Mouse (Mus musculus): ENCODE measurements around the gene 1110017D15Rik.

DNA sequence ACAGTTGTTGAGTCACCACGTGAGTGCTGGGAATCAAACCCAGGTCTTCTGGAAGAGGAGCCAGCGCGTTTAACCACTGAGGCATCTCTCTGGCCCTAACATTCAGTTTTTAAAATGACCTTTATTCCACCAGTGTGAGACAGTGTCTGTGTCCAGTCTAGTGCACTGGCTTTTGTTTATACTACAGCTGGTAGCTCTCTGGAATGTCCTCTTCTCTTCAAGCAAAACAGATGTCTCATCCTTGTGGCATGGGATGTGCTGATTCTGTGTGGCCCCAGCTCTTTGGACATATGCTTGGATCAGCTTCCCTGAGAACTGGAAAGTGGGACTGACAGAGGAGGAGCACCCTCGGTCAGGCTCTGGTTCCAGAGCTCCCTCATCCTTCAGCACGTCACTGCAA lies 17.7 kb upstream of the 1110017D15Rik start:
- no peak for TF ChIP-seq CTCF (IDR thresholded peaks at IDR 0.05; ENCODE audit: extremely low read depth, insufficient read depth, low read length)
- no peak for TF ChIP-seq POLR2A (IDR thresholded peaks at IDR 0.05; ENCODE audit: extremely low read depth, insufficient read depth, low read length)
